Comparison of ENCODE assay signal across 18 mouse cellular contexts in genomic region chr6:79500649-79501048, GRCm38 (mm10).
A peak's percentile ranks its signal among the peaks of the same experiment; 100 is the strongest.
DNase-seq lines count a peak whose midpoint lies in the region; ATAC-seq and TF ChIP-seq lines count a peak whose summit lies in the region.
"Had no signal": no experiment of that assay in that cellular context is flagged by ENCODE, and none has a peak within 500 bp of the region (broad histone marks: within the 10 kb centered on the region; RNA-seq: fewer than 3 reads in every experiment).

No protein-coding gene starts in this region.

- no peaks in the 10 kb centered on the region for H3K36me3 ChIP-seq in forebrain, postnatal 0 days (ENCODE audit: insufficient read depth)
- no peaks in the 10 kb centered on the region for H3K36me3 ChIP-seq in forebrain, embryonic 13.5 days (ENCODE audit: poor library complexity, severe bottlenecking)
- no peaks in the 10 kb centered on the region for H3K36me3 ChIP-seq in neural tube, embryonic 14.5 days (ENCODE audit: control insufficient read depth, insufficient read depth, low read length)
- H3K36me3 ChIP-seq: embryonic facial prominence, embryonic 13.5 days; heart, embryonic 13.5 days; hindbrain, embryonic 15.5 days had no signal

- no peaks in the 10 kb centered on the region for H3K4me1 ChIP-seq in forebrain, postnatal 0 days (ENCODE audit: insufficient read depth)
- H3K4me1 ChIP-seq in forebrain, embryonic 13.5 days, result no peaks in the 10 kb centered on the region
- no peaks in the 10 kb centered on the region for H3K4me1 ChIP-seq in neural tube, embryonic 14.5 days (ENCODE audit: control insufficient read depth, insufficient read depth, low read length)
- H3K4me1 ChIP-seq: embryonic facial prominence, embryonic 13.5 days; heart, embryonic 13.5 days; hindbrain, embryonic 15.5 days had no signal

- no peak for TF ChIP-seq CTCF in forebrain, postnatal 0 days (IDR thresholded peaks at IDR 0.05; ENCODE audit: low read depth)

- no peak overlapping the region for H3K9ac ChIP-seq in forebrain, postnatal 0 days
- no peak overlapping the region for H3K9ac ChIP-seq in forebrain, embryonic 13.5 days
- no peak overlapping the region for H3K9ac ChIP-seq in neural tube, embryonic 14.5 days (replicated peaks; ENCODE audit: low read depth, low read length)
- H3K9ac ChIP-seq: embryonic facial prominence, embryonic 13.5 days; heart, embryonic 13.5 days; hindbrain, embryonic 15.5 days had no signal

- WGBS in forebrain, postnatal 0 days, result 38% methylated on average over 3 of the region's 3 CpGs
- WGBS in forebrain, embryonic 13.5 days, result 87% methylated on average over 3 of the region's 3 CpGs
- 38% methylated on average over 3 of the region's 3 CpGs for WGBS in neural tube, embryonic 14.5 days

- peak; percentile 38; the same call in 1 of the 2 replicates for ATAC-seq in forebrain, postnatal 0 days
- ATAC-seq in forebrain, embryonic 13.5 days, result no peak
- ATAC-seq in neural tube, embryonic 14.5 days (ENCODE audit: low read depth), result 0 out of 2 replicates have a peak, but pooled peaks have one; percentile 51
- ATAC-seq: activated CD4-positive, CD25-positive, alpha-beta regulatory T cell, adult 4 months; Patski had no signal

- H3K9me3 ChIP-seq in forebrain, postnatal 0 days (ENCODE audit: low read length), result no peaks in the 10 kb centered on the region
- no peaks in the 10 kb centered on the region for H3K9me3 ChIP-seq in forebrain, embryonic 13.5 days (replicated peaks)
- H3K9me3 ChIP-seq in neural tube, embryonic 14.5 days (ENCODE audit: control insufficient read depth, low read length), result no peaks in the 10 kb centered on the region
- H3K9me3 ChIP-seq: embryonic facial prominence, embryonic 13.5 days; heart, embryonic 13.5 days; hindbrain, embryonic 15.5 days had no signal

- no peak overlapping the region for H3K4me3 ChIP-seq in forebrain, postnatal 0 days (ENCODE audit: low read depth, low read length)
- no peak overlapping the region for H3K4me3 ChIP-seq in forebrain, embryonic 13.5 days
- no peak overlapping the region for H3K4me3 ChIP-seq in neural tube, embryonic 14.5 days (ENCODE audit: low read depth, low read length)
- H3K4me3 ChIP-seq: embryonic facial prominence, embryonic 13.5 days; heart, embryonic 13.5 days; hindbrain, embryonic 15.5 days had no signal

- H3K27ac ChIP-seq in forebrain, postnatal 0 days (ENCODE audit: low read depth, low read length), result no peak overlapping the region
- H3K27ac ChIP-seq in forebrain, embryonic 13.5 days, result no peak overlapping the region
- H3K27ac ChIP-seq in neural tube, embryonic 14.5 days (ENCODE audit: low read depth, low read length), result no peak overlapping the region
- H3K27ac ChIP-seq: embryonic facial prominence, embryonic 13.5 days; heart, embryonic 13.5 days; hindbrain, embryonic 15.5 days had no signal

- H3K27me3 ChIP-seq in forebrain, postnatal 0 days (ENCODE audit: insufficient read depth, low read length), result no peaks in the 10 kb centered on the region
- H3K27me3 ChIP-seq in forebrain, embryonic 13.5 days, result no peaks in the 10 kb centered on the region
- H3K27me3 ChIP-seq in neural tube, embryonic 14.5 days (ENCODE audit: control insufficient read depth, insufficient read depth, low read length), result no peaks in the 10 kb centered on the region
- H3K27me3 ChIP-seq: embryonic facial prominence, embryonic 13.5 days; heart, embryonic 13.5 days; hindbrain, embryonic 15.5 days; Patski had no signal

- DNase-seq in cerebellum, postnatal 14 days, result peak; percentile 49 to 83
- no peak for DNase-seq in cerebellum, adult 11 months
- peak; percentile 47 for DNase-seq in forebrain, postnatal 0 days
- DNase-seq in neural tube, embryonic 10.5 days (ENCODE audit: extremely low spot score, low spot score), result no peak
- DNase-seq in c-Kit-positive CD71-positive TER-119-positive erythroid progenitor cells, embryonic 14.5 days (ENCODE audit: low spot score), result no peak
- DNase-seq: adrenal gland, postnatal 14 days; cerebellum, adult 18-20 months; gastrocnemius, postnatal 36 days; heart, adult 11 months; heart, postnatal 36 days; kidney, adult 11 months had no signal

- H3K4me2 ChIP-seq in forebrain, postnatal 0 days (ENCODE audit: low read depth), result no peak overlapping the region
- H3K4me2 ChIP-seq in forebrain, embryonic 13.5 days, result no peak overlapping the region
- H3K4me2 ChIP-seq in neural tube, embryonic 14.5 days (ENCODE audit: low read depth, low read length), result no peak overlapping the region
- H3K4me2 ChIP-seq: embryonic facial prominence, embryonic 13.5 days; heart, embryonic 13.5 days; hindbrain, embryonic 15.5 days had no signal

Comparison
In these comparisons a context has a peak if more than half of its experiments do, and no peak if none do; other contexts are left out.
1. DNase-seq: peak in cerebellum, postnatal 14 days (2 of 2) and forebrain, postnatal 0 days (single experiment); none in cerebellum, adult 11 months (single experiment), neural tube, embryonic 10.5 days (single experiment) and c-Kit-positive CD71-positive TER-119-positive erythroid progenitor cells, embryonic 14.5 days (single experiment).